Mouse (Mus musculus): ENCODE results near the gene Rhox4e. TPM values are rescaled to one million over a fixed set of nuclear protein-coding genes. Genes with fewer than 3 reads are reported as not detected.
"Not testable (repeated sequence)": the region's sequence is repeated elsewhere in the genome, so short reads cannot be mapped to it uniquely, and the experiment has no call there.

Rhox4e gene
- total RNA-seq (2018; cell fraction: chromatin; rRNA removed): not detected
- not detected for total RNA-seq (2018; cell fraction: cytosol; rRNA removed)
- total RNA-seq (2018; cell fraction: nucleus; rRNA removed): not detected
- polyA plus RNA-seq (2018): not detected in 3 replicates

GRCm38 (mm10) chrX:37557112-37557511 is at the start of gene Rhox4e:
Gene Rhox4e (plus strand): TSS chrX:37557412.
- H3K4me3 ChIP-seq (ENCODE audit: inconsistent target); H3K27ac ChIP-seq; H3K79me2 ChIP-seq (ENCODE audit: inconsistent target); H3K36me3 ChIP-seq (ENCODE audit: inconsistent target): not testable (repeated sequence)
- WGBS (ENCODE audit: missing documents): no CpG with 5 or more reads among the region's 18 CpGs

DNA sequence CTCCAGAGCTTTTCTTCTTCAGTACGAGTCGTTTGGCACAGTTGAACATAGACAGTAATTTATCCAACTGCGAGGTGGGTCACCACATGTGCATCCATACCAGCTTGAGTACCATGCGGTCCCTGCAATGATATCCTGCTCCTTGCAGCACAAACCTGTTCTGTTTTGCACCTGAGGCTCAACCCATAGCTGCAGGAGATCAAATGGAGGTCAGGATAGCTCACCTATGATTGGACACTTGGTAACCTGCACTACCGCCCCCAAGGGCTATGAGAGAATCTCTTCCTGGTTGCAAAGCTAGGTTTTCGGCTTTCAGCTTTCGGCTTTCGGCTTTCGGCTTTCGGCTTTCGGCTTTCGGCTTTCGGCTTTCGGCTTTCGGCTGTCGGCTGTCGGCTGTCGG is 43.2 kb upstream of the Rhox4e start, which contains the start of gene Rhox4d:
Gene Rhox4d (plus strand): TSS at position 301 of the 400 bp plus-strand sequence.
- WGBS (ENCODE audit: missing documents): 100% methylated on average over 3 of the region's 18 CpGs
- H3K36me3 ChIP-seq (ENCODE audit: inconsistent target); H3K27ac ChIP-seq; H3K4me3 ChIP-seq (ENCODE audit: inconsistent target); H3K79me2 ChIP-seq (ENCODE audit: inconsistent target): not testable (repeated sequence)

- H3K27ac ChIP-seq; H3K79me2 ChIP-seq (ENCODE audit: inconsistent target); H3K4me3 ChIP-seq (ENCODE audit: inconsistent target); H3K36me3 ChIP-seq (ENCODE audit: inconsistent target): not testable (repeated sequence)
- whole genome bisulfite sequencing (ENCODE audit: missing documents): no CpG with 5 or more reads among the region's 8 CpGs
Measured at GRCm38 (mm10) chrX:37530152-37530551, 27.1 kb upstream of the Rhox4e start, which contains the start of gene Rhox2e. Gene Rhox2e (plus strand): TSS chrX:37530452.

DNA sequence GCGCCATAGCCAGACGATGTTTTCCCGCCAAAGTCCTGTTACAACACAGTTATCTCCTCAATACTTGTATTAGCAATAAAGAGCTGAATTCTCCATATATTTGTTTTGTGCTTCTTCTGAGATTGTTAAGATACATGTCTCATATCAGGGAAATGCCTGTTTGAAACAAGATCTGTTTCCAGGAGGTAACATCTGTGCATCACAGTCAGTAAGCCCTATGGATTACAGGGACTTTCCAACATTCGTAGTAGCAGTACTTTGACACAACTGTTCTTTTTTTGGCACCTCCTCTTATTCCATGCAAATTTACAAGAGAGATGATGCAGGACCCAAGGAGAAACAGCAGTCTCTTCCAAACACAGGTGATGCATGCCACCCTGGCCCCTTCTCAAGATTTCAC is 15.5 kb upstream of the Rhox4e start, which contains the start of gene Rhox3e:
Gene Rhox3e (plus strand): TSS at position 301 of the 400 bp plus-strand sequence.
- H3K79me2 ChIP-seq (ENCODE audit: inconsistent target); H3K36me3 ChIP-seq (ENCODE audit: inconsistent target); H3K4me3 ChIP-seq (ENCODE audit: inconsistent target); H3K27ac ChIP-seq: not testable (repeated sequence)
- no CpG with 5 or more reads among the region's 4 CpGs for WGBS (ENCODE audit: missing documents)

- H3K27ac ChIP-seq; H3K4me3 ChIP-seq (ENCODE audit: inconsistent target); H3K79me2 ChIP-seq (ENCODE audit: inconsistent target); H3K36me3 ChIP-seq (ENCODE audit: inconsistent target): not testable (repeated sequence)
- WGBS (ENCODE audit: missing documents): 100% methylated on average over 1 of the region's 8 CpGs
Measured at GRCm38 (mm10) chrX:37571105-37571504, 13.9 kb downstream of the Rhox4e start, which contains the start of gene Rhox2f. Gene Rhox2f (plus strand): TSS chrX:37571405.

DNA sequence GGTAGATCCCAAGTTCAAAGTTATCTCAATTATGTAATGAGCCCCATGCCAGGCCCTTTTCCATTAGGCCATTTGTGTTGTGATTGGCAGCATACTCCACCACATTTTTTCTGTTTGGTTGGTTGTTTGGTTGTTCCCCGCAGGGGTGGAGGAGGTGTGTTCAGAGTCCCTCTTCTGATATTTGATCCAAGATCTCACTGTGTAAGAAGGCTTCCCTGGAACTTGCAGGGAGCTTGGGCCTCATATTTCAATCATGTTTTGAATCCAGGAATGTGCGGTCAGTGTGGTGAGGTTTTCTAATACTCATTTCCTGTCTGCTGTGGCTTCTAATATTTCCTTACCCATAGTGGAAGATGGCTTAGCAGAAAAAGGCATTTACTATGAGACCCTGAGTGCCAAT is 15.4 kb downstream of the Rhox4e start:
- WGBS (ENCODE audit: missing documents): 50% methylated on average over 2 of the region's 2 CpGs
- not testable (repeated sequence) for H3K4me3 ChIP-seq (ENCODE audit: inconsistent target); H3K79me2 ChIP-seq (ENCODE audit: inconsistent target); H3K27ac ChIP-seq; H3K36me3 ChIP-seq (ENCODE audit: inconsistent target)

DNA sequence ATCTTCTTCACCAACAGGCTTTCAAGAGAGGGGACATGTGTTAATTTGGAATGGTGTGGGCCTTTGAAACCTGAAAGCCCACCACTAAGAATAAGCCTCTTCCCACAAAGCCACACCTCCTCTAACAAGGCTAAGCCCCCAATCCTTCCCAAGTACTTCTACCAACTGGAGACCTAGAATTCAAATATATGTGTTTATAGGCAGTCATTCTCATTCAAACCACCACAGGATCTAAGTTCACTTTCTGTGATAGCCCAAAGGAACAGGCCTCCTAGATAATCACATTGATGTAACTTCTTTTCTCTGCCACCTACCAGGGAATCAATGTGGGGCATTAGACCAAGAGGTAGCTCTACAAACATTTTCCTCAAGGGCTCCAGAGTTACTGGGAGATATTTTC is 23.5 kb downstream of the Rhox4e start, which contains the start of gene Rhox3f:
Gene Rhox3f (plus strand): TSS at position 301 of the 400 bp plus-strand sequence.
- not testable (repeated sequence) for H3K27ac ChIP-seq; H3K4me3 ChIP-seq (ENCODE audit: inconsistent target); H3K36me3 ChIP-seq (ENCODE audit: inconsistent target); H3K79me2 ChIP-seq (ENCODE audit: inconsistent target)

DNA sequence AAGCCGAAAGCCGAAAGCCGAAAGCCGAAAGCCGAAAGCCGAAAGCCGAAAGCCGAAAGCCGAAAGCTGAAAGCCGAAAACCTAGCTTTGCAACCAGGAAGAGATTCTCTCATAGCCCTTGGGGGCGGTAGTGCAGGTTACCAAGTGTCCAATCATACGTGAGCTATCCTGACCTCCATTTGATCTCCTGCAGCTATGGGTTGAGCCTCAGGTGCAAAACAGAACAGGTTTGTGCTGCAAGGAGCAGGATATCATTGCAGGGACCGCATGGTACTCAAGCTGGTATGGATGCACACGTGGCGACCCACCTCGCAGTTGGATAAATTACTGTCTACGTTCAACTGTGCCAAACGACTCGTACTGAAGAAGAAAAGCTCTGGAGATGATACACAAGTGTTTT is 50.4 kb downstream of the Rhox4e start, which contains the start of gene Rhox4f:
Gene Rhox4f (minus strand): TSS at position 101 of the 400 bp plus-strand sequence.
- H3K27ac ChIP-seq; H3K79me2 ChIP-seq (ENCODE audit: inconsistent target); H3K36me3 ChIP-seq (ENCODE audit: inconsistent target); H3K4me3 ChIP-seq (ENCODE audit: inconsistent target): not testable (repeated sequence)
- WGBS (ENCODE audit: missing documents): 65% methylated on average over 3 of the region's 19 CpGs

Other genes with a start within 250 kb of the Rhox4e start
- gene Rhox3a2, start 177.4 kb upstream of the Rhox4e start, polyA plus RNA-seq (2018): not detected in 3 replicates
- gene Rhox4a2, start 166.6 kb upstream of the Rhox4e start, polyA plus RNA-seq (2018): not detected in 3 replicates
- not detected in 3 replicates for gene Rhox2b, start 145.3 kb upstream of the Rhox4e start, polyA plus RNA-seq (2018)
- gene Rhox4b, start 124.9 kb upstream of the Rhox4e start, polyA plus RNA-seq (2018): not detected in 3 replicates
- not detected in 3 replicates for gene Rhox2c, start 103.7 kb upstream of the Rhox4e start, polyA plus RNA-seq (2018)
- gene Rhox3c, start 98.8 kb upstream of the Rhox4e start, polyA plus RNA-seq (2018): not detected in 3 replicates
- not detected in 3 replicates for gene Rhox4c, start 77.1 kb upstream of the Rhox4e start, polyA plus RNA-seq (2018)
- gene Rhox2d, start 64.0 kb upstream of the Rhox4e start, polyA plus RNA-seq (2018): not detected in 3 replicates
- gene Rhox4d, start 43.1 kb upstream of the Rhox4e start, polyA plus RNA-seq (2018): not detected in 3 replicates
- gene Rhox2e, start 27.0 kb upstream of the Rhox4e start, polyA plus RNA-seq (2018): not detected in 3 replicates
- not detected in 3 replicates for gene Rhox3e, start 15.4 kb upstream of the Rhox4e start, polyA plus RNA-seq (2018)
- gene Rhox2f, start 14.0 kb downstream of the Rhox4e start, polyA plus RNA-seq (2018): not detected in 3 replicates
- not detected in 3 replicates for gene Rhox3f, start 23.6 kb downstream of the Rhox4e start, polyA plus RNA-seq (2018)
- gene Rhox4f, start 50.3 kb downstream of the Rhox4e start, polyA plus RNA-seq (2018): not detected in 3 replicates
- gene Rhox3g, start 71.2 kb downstream of the Rhox4e start, polyA plus RNA-seq (2018): not detected in 3 replicates
- not detected in 3 replicates for gene Rhox2g, start 86.1 kb downstream of the Rhox4e start, polyA plus RNA-seq (2018)
- gene Rhox4g, start 93.9 kb downstream of the Rhox4e start, polyA plus RNA-seq (2018): not detected in 3 replicates
- gene Rhox3h, start 111.4 kb downstream of the Rhox4e start, polyA plus RNA-seq (2018): not detected in 3 replicates
- gene Rhox2h, start 115.9 kb downstream of the Rhox4e start, polyA plus RNA-seq (2018): not detected in 3 replicates
- not detected in 3 replicates for gene Rhox5, start 247.4 kb downstream of the Rhox4e start, polyA plus RNA-seq (2018)